Mouse (Mus musculus): ENCODE results near the gene Map2k6.

Gene Map2k6

GRCm38 (mm10) chr11:110451590-110451989 lies 52.7 kb downstream of the Map2k6 start:
- DNase-seq (ENCODE audit: low spot score): no peak

GRCm38 (mm10) chr11:110453445-110454154 lies 54.7 kb downstream of the Map2k6 start:
- no peak for DNase-seq (ENCODE audit: low spot score)

- no peak for DNase-seq (ENCODE audit: low spot score)
Measured at GRCm38 (mm10) chr11:110457441-110457912, 58.6 kb downstream of the Map2k6 start.

GRCm38 (mm10) chr11:110460480-110460879 lies 61.6 kb downstream of the Map2k6 start:
- DNase-seq (ENCODE audit: low spot score): no peak

GRCm38 (mm10) chr11:110461560-110462331 lies 62.8 kb downstream of the Map2k6 start:
- no peak for DNase-seq (ENCODE audit: low spot score)

GRCm38 (mm10) chr11:110462975-110463578 lies 64.2 kb downstream of the Map2k6 start:
- no peak for DNase-seq (ENCODE audit: low spot score)

GRCm38 (mm10) chr11:110463801-110464200 lies 64.9 kb downstream of the Map2k6 start:
- no peak for DNase-seq (ENCODE audit: low spot score)

- DNase-seq (ENCODE audit: low spot score): no peak
Measured at GRCm38 (mm10) chr11:110469054-110469453, 70.1 kb downstream of the Map2k6 start.

GRCm38 (mm10) chr11:110470561-110471273 lies 71.8 kb downstream of the Map2k6 start:
- DNase-seq (ENCODE audit: low spot score): no peak

- DNase-seq (ENCODE audit: low spot score): no peak
Measured at GRCm38 (mm10) chr11:110471362-110471761, 72.4 kb downstream of the Map2k6 start.

GRCm38 (mm10) chr11:110472078-110472477 lies 73.2 kb downstream of the Map2k6 start:
- DNase-seq (ENCODE audit: low spot score): no peak

- DNase-seq (ENCODE audit: low spot score): no peak
Measured at GRCm38 (mm10) chr11:110473495-110473894, 74.6 kb downstream of the Map2k6 start.

GRCm38 (mm10) chr11:110476361-110477151 lies 77.6 kb downstream of the Map2k6 start:
- DNase-seq (ENCODE audit: low spot score): no peak

- no peak for DNase-seq (ENCODE audit: low spot score)
Measured at GRCm38 (mm10) chr11:110477961-110478869, 79.3 kb downstream of the Map2k6 start.

GRCm38 (mm10) chr11:110478978-110479384 lies 80.1 kb downstream of the Map2k6 start:
- DNase-seq (ENCODE audit: low spot score): no peak

GRCm38 (mm10) chr11:110481406-110481805 lies 82.5 kb downstream of the Map2k6 start:
- no peak for DNase-seq (ENCODE audit: low spot score)

GRCm38 (mm10) chr11:110482176-110482575 lies 83.3 kb downstream of the Map2k6 start:
- no peak for DNase-seq (ENCODE audit: low spot score)

- no peak for DNase-seq (ENCODE audit: low spot score)
Measured at GRCm38 (mm10) chr11:110482649-110483048, 83.7 kb downstream of the Map2k6 start.

GRCm38 (mm10) chr11:110483165-110483564 lies 84.2 kb downstream of the Map2k6 start:
- DNase-seq (ENCODE audit: low spot score): no peak

- DNase-seq (ENCODE audit: low spot score): no peak
Measured at GRCm38 (mm10) chr11:110484426-110484825, 85.5 kb downstream of the Map2k6 start.
